Mouse (Mus musculus): ENCODE data around the gene Pde11a.

DNA sequence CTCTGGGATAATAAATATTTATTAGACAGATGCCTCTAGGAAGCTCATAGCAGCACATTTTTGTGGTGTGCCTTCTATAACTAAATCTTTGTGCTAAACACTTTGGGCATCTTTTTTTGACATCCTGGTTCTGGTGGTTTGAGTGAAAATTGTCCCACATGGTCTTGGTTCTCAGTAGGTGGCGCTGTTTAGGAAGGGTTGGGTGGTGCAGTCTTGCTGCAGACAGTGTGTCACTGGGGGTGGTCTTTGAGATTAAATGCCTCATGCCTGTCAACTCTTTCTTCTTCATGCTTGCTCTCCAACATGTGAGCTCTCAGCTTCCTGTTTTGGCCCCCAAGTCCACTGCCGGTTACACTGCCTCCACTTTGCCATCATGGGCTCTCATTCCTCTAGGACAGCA, 218.7 kb downstream of the Pde11a start:
- TF ChIP-seq POLR2A (IDR thresholded peaks at IDR 0.05; ENCODE audit: insufficient read length, low read depth) (no peak), MAX (IDR thresholded peaks at IDR 0.05; ENCODE audit: low read depth) (no peak), TCF12 (IDR thresholded peaks at IDR 0.05; ENCODE audit: insufficient read depth, poor library complexity, severe bottlenecking) (no peak), CEBPB (IDR thresholded peaks at IDR 0.05; ENCODE audit: insufficient read depth, poor library complexity, severe bottlenecking) (no peak), USF1 (IDR thresholded peaks at IDR 0.05; ENCODE audit: low read depth) (no peak), POLR2AphosphoS2 (IDR thresholded peaks at IDR 0.05; ENCODE audit: insufficient read length, low read depth) (no peak), E2F4 (IDR thresholded peaks at IDR 0.05; ENCODE audit: insufficient read depth) (no peak), SRF (IDR thresholded peaks at IDR 0.05; ENCODE audit: control insufficient read depth, insufficient read length, low read depth) (no peak)
